Mouse (Mus musculus): ENCODE results near the gene Stab2.

Stab2 gene

GRCm38 (mm10) chr10:86891066-86891465 lies 116.8 kb downstream of the Stab2 start:
- no peak for DNase-seq (ENCODE audit: low spot score in 2 of 2)

- peak; percentile 21 to 27 for DNase-seq (ENCODE audit: low spot score in 2 of 2)
Observed at GRCm38 (mm10) chr10:86890166-86890930, 117.5 kb downstream of the Stab2 start.

- DNase-seq (ENCODE audit: low spot score in 2 of 2): no peak
Observed at GRCm38 (mm10) chr10:86889440-86889839, 118.4 kb downstream of the Stab2 start.

GRCm38 (mm10) chr10:86886434-86886833 lies 121.4 kb downstream of the Stab2 start:
- DNase-seq (ENCODE audit: low spot score in 2 of 2): no peak

- DNase-seq (ENCODE audit: low spot score in 2 of 2): no peak
Observed at GRCm38 (mm10) chr10:86881448-86881847, 126.4 kb downstream of the Stab2 start.

GRCm38 (mm10) chr10:86880071-86880806 lies 127.6 kb downstream of the Stab2 start:
- DNase-seq (ENCODE audit: low spot score in 2 of 2): no peak

GRCm38 (mm10) chr10:86878721-86879120 lies 129.1 kb downstream of the Stab2 start:
- DNase-seq (ENCODE audit: low spot score in 2 of 2): no peak

- no peak for DNase-seq (ENCODE audit: low spot score in 2 of 2)
Observed at GRCm38 (mm10) chr10:86872591-86872990, 135.2 kb downstream of the Stab2 start.

- DNase-seq (ENCODE audit: low spot score in 2 of 2): no peak
Observed at GRCm38 (mm10) chr10:86872121-86872520, 135.7 kb downstream of the Stab2 start.

- DNase-seq (ENCODE audit: low spot score in 2 of 2): no peak
Observed at GRCm38 (mm10) chr10:86863429-86863828, 144.4 kb downstream of the Stab2 start.

- no peak for DNase-seq (ENCODE audit: low spot score in 2 of 2)
Observed at GRCm38 (mm10) chr10:86862496-86862895, 145.3 kb downstream of the Stab2 start.

- DNase-seq (ENCODE audit: low spot score in 2 of 2): no peak
Observed at GRCm38 (mm10) chr10:86860396-86860795, 147.4 kb downstream of the Stab2 start.

GRCm38 (mm10) chr10:86853433-86853832 lies 154.4 kb downstream of the Stab2 start:
- no peak for DNase-seq (ENCODE audit: low spot score in 2 of 2)

- no peak for DNase-seq (ENCODE audit: low spot score in 2 of 2)
Observed at GRCm38 (mm10) chr10:86852160-86852559, 155.7 kb downstream of the Stab2 start.

- DNase-seq (ENCODE audit: low spot score in 2 of 2): no peak
Observed at GRCm38 (mm10) chr10:86849508-86849907, 158.3 kb downstream of the Stab2 start.

- DNase-seq (ENCODE audit: low spot score in 2 of 2): no peak
Observed at GRCm38 (mm10) chr10:86849087-86849486, 158.7 kb downstream of the Stab2 start.

GRCm38 (mm10) chr10:86846926-86847467 lies 160.8 kb downstream of the Stab2 start:
- no peak for DNase-seq (ENCODE audit: low spot score in 2 of 2)

GRCm38 (mm10) chr10:86842659-86843058 lies 165.2 kb downstream of the Stab2 start:
- DNase-seq (ENCODE audit: low spot score in 2 of 2): no peak

GRCm38 (mm10) chr10:86838827-86839226 lies 169.0 kb downstream of the Stab2 start:
- no peak for DNase-seq (ENCODE audit: low spot score in 2 of 2)

GRCm38 (mm10) chr10:86836784-86837183 lies 171.0 kb downstream of the Stab2 start:
- no peak for DNase-seq (ENCODE audit: low spot score in 2 of 2)

- DNase-seq (ENCODE audit: low spot score in 2 of 2): no peak
Observed at GRCm38 (mm10) chr10:86829515-86829914, 178.3 kb downstream of the Stab2 start.

GRCm38 (mm10) chr10:86828221-86829135 lies 179.3 kb downstream of the Stab2 start:
- no peak for DNase-seq (ENCODE audit: low spot score in 2 of 2)
